Mouse (Mus musculus): Measurements from ENCODE around the gene Tmem151a. TPM values are rescaled to one million over a fixed set of nuclear protein-coding genes. Genes with fewer than 3 reads are reported as not detected.
"Not testable (repeated sequence)": the region's sequence is repeated elsewhere in the genome, so short reads cannot be mapped to it uniquely, and the experiment has no call there.

Tmem151a gene
- total and polyA plus RNA-seq, 3 experiments: 1.2 to 4.8 (median 2.9) TPM

DNA sequence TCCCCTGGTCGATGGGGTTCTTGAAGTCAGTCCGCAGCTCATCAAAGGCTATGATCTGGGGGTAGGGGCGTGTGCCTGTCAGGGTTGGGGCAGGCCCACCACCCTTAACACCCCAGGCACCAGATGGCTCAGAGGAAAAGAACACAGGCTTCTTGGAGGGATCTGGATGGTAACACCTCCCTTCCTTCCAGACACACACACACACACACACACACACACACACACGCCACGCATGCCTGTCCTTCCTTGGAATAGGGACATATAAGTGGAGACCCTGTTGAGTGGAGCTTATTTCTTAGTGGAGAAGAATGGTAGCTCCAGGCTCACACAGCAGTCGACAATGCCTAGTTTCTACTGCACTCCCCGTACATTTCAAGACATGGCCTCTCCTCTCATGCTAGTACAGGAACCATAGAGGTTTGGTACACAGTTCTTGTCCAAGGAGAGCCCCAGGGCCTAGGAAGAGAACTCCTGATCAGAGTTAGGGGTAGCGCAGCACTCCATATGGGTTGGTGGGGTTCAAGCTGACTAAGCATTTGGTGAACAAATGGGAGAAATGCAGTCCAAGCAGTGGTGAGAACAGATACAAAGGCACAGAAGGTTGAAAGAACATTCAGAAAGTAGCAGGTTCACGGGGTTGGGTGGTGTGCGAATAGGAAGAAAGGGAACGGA lies 9.6 kb upstream of the Tmem151a start:
- no peak for DNase-seq

DNA sequence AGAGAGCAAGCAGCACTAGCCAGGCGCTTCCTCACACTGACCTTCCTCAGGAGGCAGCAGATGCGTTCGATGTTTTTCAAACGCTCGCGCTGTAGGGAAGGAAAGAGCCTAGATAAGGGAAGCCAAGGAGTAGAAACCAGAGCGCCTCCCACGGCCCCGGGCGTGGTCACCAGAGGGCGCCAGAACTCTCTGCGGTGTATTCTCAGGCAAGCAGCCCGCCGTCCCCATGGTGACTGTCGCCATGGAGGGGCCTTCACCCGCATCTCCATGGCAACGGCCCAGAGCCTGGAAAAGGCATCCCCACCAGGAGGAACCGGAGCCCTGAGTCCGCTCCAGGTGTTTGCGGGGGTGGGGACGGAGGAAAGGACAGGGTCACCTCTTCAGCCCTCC lies 8.9 kb upstream of the Tmem151a start:
- peak; percentile 92 for DNase-seq

DNA sequence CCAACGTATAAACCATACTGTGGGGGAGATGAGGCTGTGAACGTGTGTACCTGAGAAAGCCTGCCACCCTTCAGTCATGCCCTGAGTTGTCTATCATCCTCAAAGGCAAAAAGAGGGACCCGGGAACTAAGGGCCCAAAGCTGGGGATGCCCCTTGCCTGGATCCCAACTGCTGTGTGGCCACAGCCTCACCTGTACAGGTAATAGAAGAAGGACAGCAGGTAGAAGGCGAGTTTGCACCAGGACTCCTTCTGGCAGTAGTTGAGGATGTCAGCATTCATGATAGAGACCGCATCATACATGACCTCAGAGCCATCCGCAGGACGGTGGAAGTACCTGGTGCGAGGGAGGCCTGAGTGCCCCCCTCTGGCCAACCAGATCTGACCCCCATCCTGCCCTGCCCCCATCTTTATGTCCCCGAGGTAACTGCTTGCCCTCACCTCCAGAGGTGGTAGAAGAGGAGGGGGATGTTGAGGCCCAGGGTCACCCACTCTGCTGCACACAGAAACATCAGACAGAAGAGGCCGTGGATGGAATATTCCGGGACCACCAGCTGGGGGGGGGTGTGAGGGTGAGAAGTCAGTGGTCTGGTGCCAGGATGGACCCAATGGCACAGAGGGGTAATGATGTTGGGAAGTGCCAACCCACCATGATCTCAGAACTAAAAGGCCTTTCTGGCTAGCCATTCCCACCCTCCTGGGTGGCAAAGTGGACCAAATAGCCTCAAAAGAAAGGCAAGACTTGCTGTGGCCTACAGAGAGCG lies 8.3 kb upstream of the Tmem151a start:
- DNase-seq: no peak

DNA sequence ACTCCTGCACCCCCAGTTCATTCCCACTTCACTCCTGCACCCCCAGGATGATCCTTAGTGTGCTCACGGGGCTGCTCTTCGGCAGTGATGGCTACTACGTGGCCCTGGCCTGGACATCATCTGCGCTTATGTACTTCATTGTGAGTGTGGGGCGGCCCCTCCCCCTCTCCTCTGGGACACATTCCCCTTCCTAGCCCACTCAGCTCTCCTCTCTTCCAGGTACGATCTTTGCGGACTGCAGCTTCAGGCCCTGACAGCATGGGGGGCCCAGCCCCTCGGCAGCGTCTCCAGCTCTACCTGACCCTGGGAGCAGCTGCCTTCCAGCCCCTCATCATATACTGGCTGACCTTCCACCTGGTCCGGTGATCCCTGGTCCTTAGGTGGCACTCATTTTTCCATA lies 6.8 kb upstream of the Tmem151a start:
- DNase-seq: no peak

DNA sequence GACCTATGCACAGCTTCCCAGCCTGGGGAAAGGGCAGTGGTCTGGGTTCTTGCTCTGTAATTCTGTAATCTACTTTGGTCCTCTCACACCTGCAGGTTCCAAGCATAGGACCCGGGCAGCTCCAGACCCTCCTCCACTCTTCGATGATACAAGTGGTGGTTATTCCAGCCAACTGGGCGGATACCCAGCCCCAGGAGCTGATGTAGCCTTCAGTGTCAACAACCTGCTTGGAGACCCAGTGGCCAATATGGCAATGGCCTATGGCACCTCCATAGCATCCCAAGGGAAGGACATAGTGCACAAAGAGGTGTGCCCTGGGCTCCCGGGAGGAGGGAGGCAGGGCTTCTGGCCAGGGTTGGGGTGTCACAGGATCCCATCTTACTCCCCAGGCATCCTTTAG lies 4.0 kb upstream of the Tmem151a start:
- DNase-seq: no peak

DNA sequence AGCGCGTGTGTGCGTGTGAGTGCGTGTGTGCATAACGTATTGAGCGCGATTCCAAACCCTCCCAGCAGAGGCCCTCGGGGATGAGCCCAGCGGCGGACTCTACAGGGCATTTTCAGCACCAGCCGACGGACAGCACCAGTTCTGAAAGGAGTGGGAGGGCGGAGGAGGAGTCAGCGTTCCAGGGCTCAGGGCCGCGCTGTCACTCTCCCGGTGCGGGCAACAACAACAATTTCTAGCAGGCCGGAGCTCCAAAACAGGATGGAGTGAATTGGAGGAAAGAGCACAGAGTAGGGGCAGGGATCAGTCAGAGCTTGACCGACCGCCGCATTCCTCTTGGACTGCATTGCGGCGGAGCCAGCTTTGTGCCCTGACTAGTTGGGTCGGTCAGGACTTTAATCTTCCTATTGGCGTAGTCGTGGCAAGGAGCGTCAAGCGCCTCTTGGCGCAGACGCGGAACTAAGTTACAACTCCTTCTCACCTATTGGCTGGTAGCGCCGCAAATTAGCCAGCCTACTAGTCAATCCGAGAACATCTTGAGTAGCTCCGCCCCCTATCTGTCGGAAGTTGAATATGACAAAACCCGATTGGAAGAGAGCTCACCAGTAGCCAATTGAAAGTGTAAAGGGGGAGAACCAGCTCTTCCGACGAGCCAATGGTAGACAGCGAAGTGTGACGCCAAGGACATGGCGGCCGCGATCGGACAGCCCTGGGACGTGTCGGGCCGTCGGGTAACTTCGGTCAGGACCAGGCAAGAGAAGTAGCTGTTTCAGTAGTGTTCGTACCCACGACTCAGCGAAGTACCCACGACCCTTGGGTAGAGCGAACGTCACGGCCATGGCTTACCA lies 2.8 kb upstream of the Tmem151a start, which contains the start of gene Yif1a:
TSS of gene Yif1a (plus strand) at position 655 of the 845 bp plus-strand sequence.
- peak; percentile 95 for DNase-seq

DNA sequence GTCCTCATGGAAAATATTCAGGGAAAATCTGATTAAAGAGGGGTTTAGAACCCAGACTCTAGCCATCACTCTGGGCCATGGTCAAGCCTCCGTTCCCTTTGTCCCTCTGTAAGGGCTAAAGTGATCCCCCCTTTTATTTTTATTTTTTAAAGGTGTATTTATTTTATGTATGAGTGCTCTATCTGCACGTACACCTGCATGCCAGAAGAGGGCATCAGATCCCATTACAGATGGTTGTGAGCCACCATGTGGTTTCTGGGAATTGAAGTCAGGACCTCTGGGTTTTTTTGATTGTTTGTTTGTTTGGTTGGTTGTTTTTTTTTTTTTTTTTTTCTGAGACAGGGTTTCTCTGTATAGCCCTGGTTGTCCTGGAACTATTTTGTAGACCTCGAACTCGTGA lies 1.2 kb upstream of the Tmem151a start:
- DNase-seq: not testable (repeated sequence)

DNA sequence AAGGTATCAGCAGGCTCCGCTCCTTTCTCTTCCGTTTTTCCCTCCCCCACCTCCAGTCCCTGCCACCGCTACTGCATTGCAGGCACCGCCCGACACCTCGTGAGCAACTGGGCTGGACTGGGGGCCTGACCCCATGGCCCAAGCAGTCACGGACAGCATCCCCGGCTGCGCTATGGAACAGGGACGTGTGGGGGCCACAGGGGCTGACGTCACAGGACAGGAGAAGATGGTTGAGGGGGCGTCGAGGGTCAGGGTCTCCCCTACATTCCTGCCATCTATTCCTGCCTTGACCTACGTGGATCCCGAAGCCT lies 542 bp downstream of the Tmem151a start:
- no peak for DNase-seq

DNA sequence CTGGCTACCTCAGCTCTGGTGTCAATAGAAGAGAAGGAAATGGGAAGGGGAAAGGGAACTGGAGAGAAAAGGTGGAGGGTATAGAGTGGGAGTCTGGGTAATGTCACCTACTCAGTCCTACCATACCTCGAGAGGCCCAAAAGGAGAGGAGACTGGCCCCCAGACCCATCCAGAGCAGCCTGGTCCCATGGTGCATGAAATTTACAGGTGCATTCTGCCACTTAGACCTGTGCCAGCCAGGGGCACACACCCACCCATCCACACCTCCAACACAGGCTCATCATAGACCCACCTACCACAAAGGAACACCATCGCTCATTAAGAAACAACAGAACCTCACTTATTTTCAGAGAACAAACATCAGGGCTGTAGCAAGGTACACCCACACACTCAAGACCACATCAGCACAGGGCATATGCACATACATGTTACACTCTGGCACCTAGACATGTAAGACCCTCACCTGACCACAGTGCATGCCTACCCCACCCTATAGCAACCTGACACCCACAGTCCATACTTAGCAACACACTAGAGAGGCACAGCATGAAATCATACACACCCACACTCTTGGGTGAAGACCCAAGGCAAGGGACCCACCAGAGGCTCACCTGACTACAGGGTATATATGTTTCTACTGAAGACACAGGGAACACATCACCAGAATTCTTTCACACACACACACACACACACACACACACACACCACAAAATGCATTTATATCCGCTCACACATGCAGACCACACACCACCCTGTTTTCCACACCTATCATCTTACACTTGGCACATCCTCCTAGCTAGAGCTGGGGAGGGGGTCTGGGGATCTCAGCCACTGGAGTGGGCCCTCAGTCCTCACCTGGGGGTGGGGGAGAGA lies 1.1 kb downstream of the Tmem151a start:
- no peak for DNase-seq

DNA sequence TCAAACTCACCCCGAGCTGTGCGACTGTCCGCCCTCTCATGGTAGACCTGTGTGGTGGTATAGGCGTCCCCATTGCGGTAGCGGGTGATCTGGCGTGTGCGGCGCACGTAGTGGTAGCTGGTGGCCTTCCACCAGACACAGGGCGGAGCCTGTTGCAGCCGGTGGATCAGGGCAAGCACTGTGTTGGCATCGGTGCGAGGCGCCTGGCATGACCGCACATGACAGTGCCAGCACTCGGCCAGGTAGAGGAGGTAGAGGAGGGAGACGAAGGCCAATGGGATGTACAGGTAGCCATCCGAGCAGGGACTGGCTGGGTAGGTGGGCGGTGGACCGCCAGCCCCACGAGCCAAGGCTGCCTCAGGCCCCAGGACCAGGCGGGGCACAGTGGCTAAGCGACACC lies 2.7 kb downstream of the Tmem151a start:
- DNase-seq: no peak

DNA sequence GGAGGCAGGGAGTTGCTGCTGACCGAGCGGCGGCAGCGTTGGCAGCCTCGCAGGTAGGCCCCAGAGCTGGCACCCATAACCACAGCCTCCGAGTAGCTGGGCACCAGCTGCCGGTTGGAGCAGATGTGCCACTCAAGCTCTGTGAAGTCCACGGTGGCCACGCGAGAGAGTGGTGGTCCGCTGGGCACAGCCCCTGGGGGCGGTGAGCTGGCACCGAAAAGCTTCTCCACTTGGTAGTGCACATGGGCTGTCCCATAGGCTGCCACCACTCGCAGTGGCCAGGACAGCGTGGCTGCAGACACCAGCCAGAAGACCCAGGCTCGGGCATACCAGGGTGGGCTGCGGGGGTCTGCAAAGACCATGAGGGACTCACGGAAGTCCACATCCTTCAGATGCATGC lies 3.3 kb downstream of the Tmem151a start:
- no peak for DNase-seq

DNA sequence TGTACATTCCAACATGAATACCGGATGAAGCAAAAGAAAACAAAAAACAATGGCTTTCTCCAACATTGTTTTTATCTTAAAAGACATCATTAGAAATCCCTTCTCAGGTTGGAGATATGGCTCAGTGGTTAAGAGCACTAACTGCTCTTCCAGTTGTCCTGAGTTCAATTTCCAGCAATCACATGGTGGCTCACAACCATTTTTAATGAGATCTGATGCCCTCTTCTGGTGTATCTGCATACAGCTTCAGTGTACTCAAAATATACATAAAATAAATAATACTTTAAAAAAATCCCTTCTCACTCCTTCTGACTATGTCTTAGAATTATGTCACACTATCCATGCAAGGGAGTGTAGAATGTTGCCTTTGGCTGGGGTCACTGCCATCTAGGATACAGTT lies 6.1 kb downstream of the Tmem151a start:
- no peak for DNase-seq

DNA sequence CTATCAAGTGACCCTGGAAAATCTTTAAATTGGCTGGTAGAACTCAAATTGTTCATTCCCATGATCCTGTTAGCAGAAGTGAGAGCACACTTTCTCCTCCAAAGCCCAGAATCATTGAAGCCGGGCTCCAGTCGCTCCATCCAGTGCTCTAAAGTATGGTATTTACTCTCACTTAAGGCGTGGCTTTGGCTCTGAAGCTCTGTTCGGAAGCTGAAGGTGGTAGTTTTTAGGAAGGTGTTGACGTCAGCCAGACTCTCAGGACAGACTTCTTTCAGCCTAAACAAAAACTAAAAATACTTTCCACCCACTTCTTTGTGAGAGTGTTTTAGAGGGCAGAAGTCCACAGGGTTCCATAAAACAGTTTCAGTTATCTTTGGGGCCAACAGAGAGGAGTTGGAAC lies 11.8 kb downstream of the Tmem151a start:
- DNase-seq: no peak

DNA sequence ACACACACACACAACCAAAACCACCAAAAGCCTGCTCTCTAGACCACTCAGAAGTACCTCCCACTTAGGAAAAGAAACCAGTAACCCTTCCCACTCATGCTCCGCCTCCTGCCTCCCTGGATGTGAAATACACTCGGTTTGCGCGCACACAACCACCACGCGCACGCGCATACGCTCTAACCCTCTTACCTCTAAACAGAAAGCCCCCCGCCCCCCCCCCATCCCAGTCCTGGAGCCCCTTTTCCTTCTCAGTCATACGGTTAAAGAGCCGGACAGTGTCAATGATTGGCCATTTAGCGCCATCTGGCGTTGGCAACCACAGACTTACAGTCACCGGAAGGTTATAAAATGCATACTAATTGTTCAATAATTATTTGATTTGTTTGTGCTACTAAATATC lies 12.3 kb downstream of the Tmem151a start:
- DNase-seq: peak; percentile 45

DNA sequence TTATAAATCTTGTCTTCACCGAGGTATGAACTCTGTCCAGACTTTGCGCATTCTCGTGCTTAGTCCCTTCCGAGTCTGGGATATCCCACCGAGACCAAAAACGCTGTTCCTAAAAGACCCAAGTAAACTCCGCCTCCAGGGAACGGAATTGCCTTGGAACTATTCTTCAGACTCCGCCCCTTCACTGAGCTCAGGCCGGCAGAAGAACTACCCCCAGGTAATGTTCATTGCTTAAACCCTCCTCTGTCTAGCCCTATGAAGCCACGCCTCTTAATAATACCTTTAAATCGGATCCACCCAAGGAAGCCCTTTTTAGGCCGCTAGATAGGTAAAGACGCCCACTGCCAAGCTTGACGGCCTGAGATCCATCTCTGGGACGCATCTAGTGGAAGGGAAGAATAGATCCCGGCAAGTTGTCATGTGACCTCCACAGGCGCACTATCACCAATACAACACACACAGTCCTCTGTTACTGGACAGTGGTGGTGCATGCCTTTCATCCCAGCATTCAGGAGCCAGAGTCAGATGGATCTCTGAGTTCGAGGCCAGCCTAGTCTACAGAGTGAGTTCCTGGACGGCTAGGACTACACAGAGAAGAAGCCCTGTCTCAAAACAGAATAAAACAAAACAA lies 12.8 kb downstream of the Tmem151a start:
- DNase-seq: peak; percentile 38

DNA sequence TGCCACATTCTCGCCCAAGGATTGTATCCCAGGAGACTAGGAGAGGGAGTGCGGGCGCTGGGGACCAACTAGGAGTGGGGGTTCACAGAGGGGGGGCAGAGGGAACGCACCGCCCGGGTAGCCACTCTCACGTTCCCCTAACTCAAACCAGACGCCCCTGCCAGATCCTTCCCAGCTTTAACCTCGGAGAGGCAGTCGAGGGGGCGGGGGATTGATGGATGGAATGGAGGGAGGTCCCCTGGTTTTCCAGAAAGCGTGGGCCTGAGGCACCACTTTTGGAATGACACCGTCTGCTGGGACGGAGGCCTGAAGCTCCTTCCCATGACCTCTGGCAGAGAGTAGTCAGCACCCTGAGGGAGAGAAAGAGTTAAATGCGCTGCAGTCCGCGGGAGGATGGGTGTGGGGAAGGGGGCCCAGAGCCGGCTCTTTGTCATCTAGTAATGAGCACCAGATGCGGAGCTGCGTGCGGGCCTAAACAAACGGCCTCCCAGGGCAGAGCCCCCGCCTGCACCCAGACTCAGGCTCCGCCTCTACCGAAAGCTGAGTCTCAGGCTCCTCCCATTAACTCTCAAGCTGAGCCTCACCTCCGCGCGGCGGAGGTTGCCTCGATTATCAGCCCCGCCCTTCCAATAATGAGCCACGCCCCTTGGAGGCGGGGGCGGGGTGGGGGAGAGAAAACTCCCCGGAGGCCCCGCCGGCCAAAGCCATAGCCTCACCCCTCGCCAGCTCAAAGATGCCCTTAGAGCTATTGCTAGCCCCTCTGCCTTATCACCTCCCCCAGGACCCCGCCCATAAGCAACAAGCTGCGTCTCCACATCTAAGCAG lies 13.6 kb downstream of the Tmem151a start:
- peak; percentile 86 for DNase-seq

DNA sequence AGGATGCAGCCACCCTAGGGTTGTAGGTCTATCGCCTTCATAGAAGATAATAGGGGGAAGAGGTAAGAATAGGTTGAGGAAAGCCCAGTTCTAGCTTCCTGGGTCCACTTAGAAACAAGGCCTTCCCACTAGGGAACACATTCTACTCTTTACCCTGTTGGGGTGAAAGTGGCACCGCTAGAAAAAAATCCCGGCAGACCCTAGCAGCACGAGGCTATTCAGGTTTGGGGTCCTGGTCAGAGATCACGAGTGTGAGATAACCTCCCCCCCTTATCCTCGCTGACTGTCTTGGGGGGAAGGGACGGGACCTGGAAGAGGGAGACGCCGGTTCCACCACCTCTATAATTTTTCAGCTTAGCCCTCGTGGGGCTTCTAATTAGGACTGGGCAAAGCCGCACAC lies 14.3 kb downstream of the Tmem151a start:
- DNase-seq: no peak

DNA sequence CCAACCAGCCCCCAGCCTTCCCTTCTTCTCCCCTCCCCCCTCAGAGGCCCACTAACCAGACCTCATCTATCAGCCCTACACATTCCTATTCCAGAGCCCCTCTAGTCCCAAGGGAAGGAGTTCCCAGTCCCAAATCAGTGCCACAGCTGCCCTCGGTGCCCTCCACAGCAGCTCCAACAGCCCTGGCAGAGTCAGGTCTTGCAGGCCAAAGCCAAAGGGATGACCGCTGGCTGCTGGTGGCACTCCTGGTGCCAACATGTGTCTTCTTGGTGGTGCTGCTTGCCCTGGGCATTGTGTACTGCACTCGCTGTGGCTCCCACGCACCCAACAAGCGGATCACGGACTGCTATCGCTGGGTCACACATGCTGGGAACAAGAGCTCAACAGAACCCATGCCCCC lies 15.4 kb downstream of the Tmem151a start:
- no peak for DNase-seq

DNA sequence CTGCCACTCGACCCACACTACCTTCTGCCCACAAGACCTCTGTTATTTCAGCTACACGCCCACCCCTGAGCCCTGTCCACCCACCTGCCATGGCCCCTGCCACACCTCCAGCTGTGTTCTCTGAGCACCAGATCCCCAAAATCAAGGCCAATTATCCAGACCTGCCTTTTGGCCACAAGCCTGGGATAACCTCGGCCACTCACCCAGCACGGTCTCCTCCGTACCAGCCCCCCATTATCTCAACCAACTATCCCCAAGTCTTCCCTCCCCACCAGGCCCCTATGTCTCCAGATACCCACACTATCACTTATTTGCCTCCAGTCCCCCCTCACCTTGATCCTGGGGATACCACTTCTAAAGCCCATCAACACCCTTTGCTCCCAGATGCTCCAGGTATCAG lies 15.8 kb downstream of the Tmem151a start:
- no peak for DNase-seq

DNA sequence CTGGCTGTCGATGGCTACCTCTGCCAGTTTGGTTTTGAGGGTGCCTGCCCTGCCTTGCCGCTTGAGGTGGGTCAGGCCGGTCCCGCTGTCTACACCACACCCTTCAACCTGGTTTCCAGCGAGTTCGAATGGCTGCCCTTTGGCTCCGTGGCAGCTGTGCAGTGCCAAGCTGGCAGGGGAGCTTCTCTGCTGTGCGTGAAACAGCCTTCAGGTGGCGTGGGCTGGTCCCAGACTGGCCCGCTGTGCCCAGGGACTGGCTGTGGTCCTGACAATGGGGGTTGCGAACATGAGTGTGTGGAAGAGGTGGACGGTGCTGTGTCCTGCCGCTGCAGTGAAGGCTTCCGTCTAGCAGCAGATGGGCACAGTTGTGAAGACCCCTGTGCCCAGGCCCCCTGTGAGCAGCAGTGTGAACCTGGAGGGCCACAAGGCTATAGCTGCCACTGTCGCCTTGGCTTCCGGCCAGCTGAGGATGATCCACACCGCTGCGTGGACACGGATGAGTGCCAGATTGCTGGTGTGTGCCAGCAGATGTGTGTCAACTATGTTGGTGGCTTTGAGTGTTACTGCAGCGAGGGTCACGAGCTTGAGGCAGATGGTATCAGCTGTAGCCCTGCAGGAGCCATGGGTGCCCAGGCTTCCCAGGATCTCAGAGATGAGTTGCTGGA lies 16.6 kb downstream of the Tmem151a start:
- DNase-seq: no peak
